Mouse (Mus musculus) small intestine, adult 2 months (tissue): ENCODE measurements at regions not wholly inside any gene's neighbourhood (a gene's known extent, or its start where the extent isn't known, plus 50 kb on each side); places are given as distances from the start of the nearest gene placed in this dataset.
A peak's percentile ranks its signal among the peaks of the same experiment; 100 is the strongest.

ENCODE experiments used
- H3K27ac ChIP-seq: fragments of 200-500 bp; 2 replicates; pipeline ENCODE4 v1.5.1; 2012; ENCODE audit warnings: low read depth, low read length, control low read depth, inconsistent platforms; ENCODE audit not compliant: insufficient read depth
- H3K27me3 ChIP-seq: fragments of 200-500 bp; 2 replicates; pipeline ENCODE4 v1.6.1; 2012; ENCODE audit warnings: mild to moderate bottlenecking, moderate library complexity, low read length, inconsistent platforms; ENCODE audit not compliant: control insufficient read depth, insufficient read depth
- H3K36me3 ChIP-seq: fragments of 200-500 bp; 2 replicates; pipeline ENCODE4 v1.6.1; 2012; ENCODE audit warnings: mild to moderate bottlenecking, low read length, control low read depth, inconsistent platforms; ENCODE audit not compliant: control insufficient read depth, insufficient read depth
- H3K4me1 ChIP-seq: fragments of 200-500 bp; 2 replicates; pipeline ENCODE4 v1.6.1; 2012; ENCODE audit warnings: low read length, inconsistent platforms, mixed read lengths; ENCODE audit not compliant: control insufficient read depth, insufficient read depth, insufficient read length
- H3K4me3 ChIP-seq: fragments of 200-500 bp; 2 replicates; pipeline ENCODE4 v1.5.1; 2012; ENCODE audit warnings: low read depth, mild to moderate bottlenecking, control low read depth, inconsistent platforms, low read length, moderate library complexity
- CTCF ChIP-seq: fragments of 200-500 bp; IDR thresholded peaks from 2 replicates; pipeline ENCODE4 v1.5.1; 2012; ENCODE audit warnings: low read depth, mild to moderate bottlenecking, control low read depth, inconsistent platforms, low read length, moderate library complexity, mixed read lengths; ENCODE audit not compliant: insufficient replicate concordance, insufficient read length; ENCODE audit errors: extremely low read depth
- POLR2A ChIP-seq: fragments of 200-500 bp; IDR thresholded peaks from 2 replicates; pipeline ENCODE4 v1.6.1; 2012; ENCODE audit warnings: low read depth, mild to moderate bottlenecking, control low read depth, inconsistent platforms, low read length, moderate library complexity
- WGBS: fragments of 180-500 bp; shearing (Covaris S2); methylation state at CpG from one replicate; pipeline ENCODE4 v1.1.7; 2018; 5-methylcytosine and 5-hydroxymethylcytosine counted together

GRCm38 (mm10) chr12:69486903-69487302, 95.9 kb downstream of the Vcpkmt start:
- TF ChIP-seq POLR2A (no peak), CTCF (no peak)
- Histone ChIP-seq H3K36me3 (no peaks in the 10 kb centered on the region), H3K27me3 (no peaks in the 10 kb centered on the region), H3K4me1 (peaks cover 5% of the 10 kb centered on the region; the same call in 1 of the 2 replicates), H3K4me3 (no peak overlapping the region), H3K27ac (no peak overlapping the region)
- 34% methylated on average over 8 of the region's 8 CpGs for WGBS

GRCm38 (mm10) chr12:69485652-69486651, 96.9 kb downstream of the Vcpkmt start:
- WGBS, result 30% methylated on average over 14 of the region's 14 CpGs
- TF ChIP-seq POLR2A (no peak), CTCF (no peak)

GRCm38 (mm10) chr12:69481420-69481819, 101.4 kb downstream of the Vcpkmt start:
- H3K4me1 ChIP-seq, result peaks cover 7% of the 10 kb centered on the region; the same call in 1 of the 2 replicates
- no peak overlapping the region for H3K4me3 ChIP-seq
- no peaks in the 10 kb centered on the region for H3K27me3 ChIP-seq
- TF ChIP-seq POLR2A (no peak), CTCF (no peak)
- H3K27ac ChIP-seq, result no peak overlapping the region
- H3K36me3 ChIP-seq, result no peaks in the 10 kb centered on the region
- WGBS, result 66% methylated on average over 3 of the region's 3 CpGs

More at GRCm38 (mm10) chr12:69485652-69486651, 96.9 kb downstream of the Vcpkmt start:
- Histone ChIP-seq H3K36me3 (no peaks in the 10 kb centered on the region), H3K27ac (no peak overlapping the region), H3K27me3 (no peaks in the 10 kb centered on the region), H3K4me1 (peaks cover 5% of the 10 kb centered on the region; the same call in 1 of the 2 replicates), H3K4me3 (no peak overlapping the region)

- Histone ChIP-seq H3K4me1 (peaks cover 9% of the 10 kb centered on the region), H3K27me3 (no peaks in the 10 kb centered on the region), H3K4me3 (no peak overlapping the region), H3K27ac (peak overlapping the region; percentile 31; the same call in 1 of the 2 replicates), H3K36me3 (no peaks in the 10 kb centered on the region)
- no peak for TF ChIP-seq POLR2A
- no peak for TF ChIP-seq CTCF
- 65% methylated on average over 18 of the region's 18 CpGs for whole genome bisulfite sequencing
Observed at GRCm38 (mm10) chr12:69476631-69477091, 104.4 kb upstream of the Gm9887 start.

GRCm38 (mm10) chr12:69476131-69476530, 103.9 kb upstream of the Gm9887 start:
- Histone ChIP-seq H3K4me3 (no peak overlapping the region), H3K36me3 (no peaks in the 10 kb centered on the region), H3K27ac (peak overlapping the region; percentile 31; the same call in 1 of the 2 replicates), H3K27me3 (no peaks in the 10 kb centered on the region), H3K4me1 (peaks cover 9% of the 10 kb centered on the region)
- WGBS, result 92% methylated on average over 4 of the region's 4 CpGs
- TF ChIP-seq CTCF, result no peak
- TF ChIP-seq POLR2A, result no peak

- H3K27ac ChIP-seq, result peak overlapping the region; percentile 75
Observed at GRCm38 (mm10) chr12:69474916-69475661, 102.8 kb upstream of the Gm9887 start.

More at GRCm38 (mm10) chr12:69474916-69475661, 102.8 kb upstream of the Gm9887 start:
- TF ChIP-seq CTCF (no peak), POLR2A (no peak)
- Histone ChIP-seq H3K4me3 (peak overlapping the region; percentile 40), H3K4me1 (peaks cover 9% of the 10 kb centered on the region), H3K27me3 (no peaks in the 10 kb centered on the region), H3K36me3 (no peaks in the 10 kb centered on the region)
- WGBS, result 66% methylated on average over 17 of the region's 17 CpGs
